Mouse (Mus musculus) gonadal fat pad, adult 2 months (tissue): ENCODE data around the gene Rpl31. TPM values are rescaled to one million over a fixed set of nuclear protein-coding genes. Genes with fewer than 3 reads are reported as not detected.

Source experiments
- DNase-seq: peaks from one replicate; pipeline ENCODE4 v3.0.0-alpha.2; 2012; ENCODE audit warnings: low read depth
- polyA plus RNA-seq: library from polyadenylated mRNA; depleted of rRNA; stranded (reverse); fragments of >200 nt; gene quantifications from 2 replicates; pipeline ENCODE4 v1.2.3, GENCODE M21; 2012; rRNA removed

The Rpl31 gene
- polyA plus RNA-seq, 1 experiment: 262 TPM

GRCm38 (mm10) chr1:39399228-39399627, 31.6 kb downstream of the Rpl31 start:
- DNase-seq: no peak

GRCm38 (mm10) chr1:39400173-39400572, 32.5 kb downstream of the Rpl31 start:
- DNase-seq: no peak

- no peak for DNase-seq
Observed at GRCm38 (mm10) chr1:39407108-39407507, 39.5 kb downstream of the Rpl31 start.

- DNase-seq: no peak
Observed at GRCm38 (mm10) chr1:39408123-39408522, 40.5 kb downstream of the Rpl31 start.

GRCm38 (mm10) chr1:39408668-39409067, 41.0 kb downstream of the Rpl31 start:
- DNase-seq: no peak

- DNase-seq: peak; percentile 94
Observed at GRCm38 (mm10) chr1:39410085-39410821, 42.6 kb downstream of the Rpl31 start.

GRCm38 (mm10) chr1:39417817-39418216, 50.2 kb downstream of the Rpl31 start:
- no peak for DNase-seq

GRCm38 (mm10) chr1:39418852-39419251, 51.2 kb downstream of the Rpl31 start:
- DNase-seq: no peak

GRCm38 (mm10) chr1:39420987-39421386, 53.3 kb downstream of the Rpl31 start:
- no peak for DNase-seq

Other genes with a start within 250 kb of the Rpl31 start
- 3.6 and 3.7 TPM in 2 replicates for gene Npas2, start 174.1 kb upstream of the Rpl31 start, polyA plus RNA-seq
- gene Tbc1d8, start 110.9 kb downstream of the Rpl31 start, polyA plus RNA-seq: 96.2 and 115 TPM in 2 replicates
- 14.1 and 18.8 TPM in 2 replicates for gene Cnot11, start 167.2 kb downstream of the Rpl31 start, polyA plus RNA-seq
- 168 and 308 TPM in 2 replicates for gene Rnf149, start 209.6 kb downstream of the Rpl31 start, polyA plus RNA-seq